Mouse (Mus musculus) spleen, adult 2 months (tissue): ENCODE results near the gene Cabcoco1. TPM values are rescaled to one million over a fixed set of nuclear protein-coding genes. Genes with fewer than 3 reads are reported as not detected.

ENCODE experiments used
- DNase-seq, 2 experiments: peaks; one replicate each; pipeline versions ENCODE4 v3.0.0 to v3.0.0-alpha.2; 2012 to 2021; ENCODE audit warnings: low spot score in 2 of 2, low read depth in 1 of 2
- H3K27ac ChIP-seq: fragments of 200-500 bp; 2 replicates; pipeline ENCODE4 v1.5.1; 2012; ENCODE audit warnings: low read length, inconsistent platforms; ENCODE audit not compliant: insufficient read depth
- H3K27me3 ChIP-seq: fragments of 200-500 bp; 2 replicates; pipeline ENCODE4 v1.6.1; 2012; ENCODE audit warnings: mild to moderate bottlenecking, moderate library complexity, low read length, inconsistent platforms; ENCODE audit not compliant: control insufficient read depth, insufficient read depth
- H3K36me3 ChIP-seq: fragments of 200-500 bp; 2 replicates; pipeline ENCODE4 v1.6.1; 2012; ENCODE audit warnings: mild to moderate bottlenecking, low read length, inconsistent platforms; ENCODE audit not compliant: control insufficient read depth, insufficient read depth
- H3K4me1 ChIP-seq: fragments of 200-500 bp; 2 replicates; pipeline ENCODE4 v1.6.1; 2011; ENCODE audit warnings: inconsistent platforms; ENCODE audit not compliant: control insufficient read depth, insufficient read depth, insufficient read length
- H3K4me3 ChIP-seq: fragments of 200-500 bp; 2 replicates; pipeline ENCODE4 v1.5.1; 2011; ENCODE audit warnings: mild to moderate bottlenecking, inconsistent platforms; ENCODE audit not compliant: insufficient read depth, insufficient read length; ENCODE audit errors: extremely low read depth
- CTCF ChIP-seq: fragments of 200-500 bp; IDR thresholded peaks from 2 replicates; pipeline ENCODE4 v1.5.1; 2011; ENCODE audit warnings: mild to moderate bottlenecking, inconsistent platforms; ENCODE audit not compliant: insufficient read depth, insufficient read length, insufficient replicate concordance; ENCODE audit errors: extremely low read depth
- POLR2A ChIP-seq: fragments of 200-500 bp; IDR thresholded peaks from 2 replicates; pipeline ENCODE4 v1.6.1; 2011; ENCODE audit warnings: low read depth, low read length, inconsistent platforms
- WGBS: fragments of 180-500 bp; shearing (Covaris S2); methylation state at CpG from one replicate; pipeline ENCODE4 v1.1.7; 2018; 5-methylcytosine and 5-hydroxymethylcytosine counted together
- polyA plus RNA-seq: library from polyadenylated mRNA; depleted of rRNA; stranded (reverse); fragments of >200 nt; gene quantifications from 2 replicates; pipeline ENCODE4 v1.2.3, GENCODE M21; 2012

The Cabcoco1 gene
- polyA plus RNA-seq, 1 experiment = 0.20 TPM

DNA sequence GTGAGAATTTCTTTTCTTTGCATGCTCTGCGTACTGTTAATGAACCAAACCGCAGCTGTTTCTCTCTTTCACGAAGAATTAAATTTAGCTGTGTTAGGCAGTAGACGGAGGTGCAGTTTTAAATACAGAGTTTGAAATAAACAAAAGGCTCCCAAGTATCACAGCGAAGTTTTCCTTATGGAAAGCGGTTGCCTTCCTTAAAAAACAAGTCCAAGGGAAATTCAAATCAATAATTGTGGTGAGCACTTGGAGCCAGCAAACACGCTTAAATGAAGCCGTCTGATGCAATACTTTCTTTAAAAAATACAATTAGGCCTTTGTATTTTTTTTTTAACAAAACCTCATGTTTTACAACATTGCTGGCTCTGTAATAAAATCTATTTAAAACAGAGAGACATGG is 101.2 kb downstream of the Cabcoco1 start:
- no peak overlapping the region for H3K27ac ChIP-seq
- peaks cover 10% of the 10 kb centered on the region; the same call in 1 of the 2 replicates for H3K4me1 ChIP-seq
- no peaks in the 10 kb centered on the region for H3K36me3 ChIP-seq
- DNase-seq = no peak
- no peak overlapping the region for H3K4me3 ChIP-seq
- H3K27me3 ChIP-seq = no peaks in the 10 kb centered on the region
- WGBS = 64% methylated on average over 8 of the region's 8 CpGs
- no peak for TF ChIP-seq CTCF

DNA sequence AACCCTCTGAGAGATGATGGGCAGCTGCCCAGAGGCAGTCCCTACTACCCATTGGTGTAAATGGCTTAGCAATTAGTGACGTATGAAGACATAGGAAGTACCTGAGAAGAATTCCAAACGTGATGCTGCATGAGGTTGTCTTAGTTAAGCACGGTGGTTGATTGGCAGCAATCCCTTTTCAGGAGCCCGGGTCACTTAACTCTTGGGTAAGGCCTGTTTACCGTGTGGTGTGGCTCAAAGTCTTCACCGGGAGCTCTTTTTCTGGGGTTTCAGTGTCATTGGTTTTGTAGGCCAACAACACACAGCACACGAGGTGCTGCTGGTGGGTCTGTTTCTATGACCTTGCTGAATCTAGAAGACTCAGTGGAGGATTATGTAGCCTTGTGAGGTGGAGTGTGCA is 105.9 kb downstream of the Cabcoco1 start:
- DNase-seq = no peak
- Histone ChIP-seq H3K4me1 (peaks cover 4% of the 10 kb centered on the region; the same call in 1 of the 2 replicates), H3K36me3 (no peaks in the 10 kb centered on the region), H3K27me3 (no peaks in the 10 kb centered on the region), H3K27ac (no peak overlapping the region), H3K4me3 (no peak overlapping the region)
- TF ChIP-seq POLR2A = no peak
- no peak for TF ChIP-seq CTCF
- 89% methylated on average over 7 of the region's 7 CpGs for WGBS

DNA sequence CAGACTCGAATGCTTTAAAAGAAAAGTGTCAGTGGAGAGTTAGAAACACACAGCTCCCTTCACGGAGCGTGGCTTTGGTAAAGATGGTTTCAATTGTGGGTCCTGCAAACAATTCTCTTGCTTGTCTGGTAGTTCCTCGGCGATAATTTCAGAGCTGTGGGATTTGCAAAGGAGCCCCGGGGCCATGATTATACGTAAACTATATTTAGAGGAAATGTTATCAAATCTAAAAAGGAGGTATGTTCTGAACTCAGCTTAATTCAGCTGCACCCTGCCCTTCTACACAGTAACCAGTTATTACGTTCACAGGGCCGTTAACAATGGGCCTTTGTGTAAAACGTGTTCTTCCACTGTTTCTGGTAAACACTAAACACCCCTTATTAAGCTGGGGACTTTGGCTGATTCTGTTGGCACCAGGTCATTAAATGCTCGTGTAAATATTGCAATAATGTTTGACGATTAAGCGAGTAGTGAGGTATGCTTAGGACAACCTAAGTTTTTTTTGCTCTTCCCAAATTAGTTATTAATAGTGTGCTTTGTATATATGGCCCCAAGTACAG is 106.6 kb downstream of the Cabcoco1 start:
- H3K36me3 ChIP-seq = no peaks in the 10 kb centered on the region
- no peak overlapping the region for H3K4me3 ChIP-seq
- no peak for DNase-seq
- WGBS = 89% methylated on average over 13 of the region's 13 CpGs
- H3K4me1 ChIP-seq = peaks cover 4% of the 10 kb centered on the region; the same call in 1 of the 2 replicates
- no peak for TF ChIP-seq CTCF
- TF ChIP-seq POLR2A = no peak
- no peaks in the 10 kb centered on the region for H3K27me3 ChIP-seq
- H3K27ac ChIP-seq = no peak overlapping the region

GRCm38 (mm10) chr10:68434045-68434639 is 107.6 kb downstream of the Cabcoco1 start:
- Histone ChIP-seq H3K27me3 (no peaks in the 10 kb centered on the region), H3K27ac (no peak overlapping the region), H3K36me3 (no peaks in the 10 kb centered on the region), H3K4me1 (peaks cover 4% of the 10 kb centered on the region; the same call in 1 of the 2 replicates), H3K4me3 (no peak overlapping the region)
- 43% methylated on average over 9 of the region's 9 CpGs for WGBS
- no peak for TF ChIP-seq POLR2A
- no peak for TF ChIP-seq CTCF
- no peak for DNase-seq

DNA sequence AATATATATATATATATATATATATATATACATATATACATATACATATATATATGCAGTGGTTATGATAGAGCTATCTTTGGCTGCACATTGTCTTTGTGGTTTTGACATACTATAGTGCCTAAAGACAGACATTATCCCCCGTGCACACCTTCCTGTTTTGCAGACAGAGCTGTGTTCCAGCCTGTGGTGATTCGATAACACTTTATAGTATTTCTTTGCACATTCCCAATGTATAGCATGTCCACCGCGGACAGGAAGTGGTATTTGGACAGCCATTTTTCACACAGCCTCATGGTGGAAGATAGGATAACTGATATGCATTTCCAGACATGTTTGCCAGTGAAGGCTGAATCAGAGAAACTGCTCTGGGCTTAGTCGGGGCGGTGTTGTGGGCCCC is 110.3 kb downstream of the Cabcoco1 start:
- H3K36me3 ChIP-seq = no peaks in the 10 kb centered on the region
- no peak overlapping the region for H3K27ac ChIP-seq
- no peak for DNase-seq
- TF ChIP-seq POLR2A (no peak), CTCF (no peak)
- 28% methylated on average over 6 of the region's 6 CpGs for WGBS
- H3K4me3 ChIP-seq = no peak overlapping the region
- H3K4me1 ChIP-seq = peaks cover 4% of the 10 kb centered on the region; the same call in 1 of the 2 replicates
- H3K27me3 ChIP-seq = no peaks in the 10 kb centered on the region

DNA sequence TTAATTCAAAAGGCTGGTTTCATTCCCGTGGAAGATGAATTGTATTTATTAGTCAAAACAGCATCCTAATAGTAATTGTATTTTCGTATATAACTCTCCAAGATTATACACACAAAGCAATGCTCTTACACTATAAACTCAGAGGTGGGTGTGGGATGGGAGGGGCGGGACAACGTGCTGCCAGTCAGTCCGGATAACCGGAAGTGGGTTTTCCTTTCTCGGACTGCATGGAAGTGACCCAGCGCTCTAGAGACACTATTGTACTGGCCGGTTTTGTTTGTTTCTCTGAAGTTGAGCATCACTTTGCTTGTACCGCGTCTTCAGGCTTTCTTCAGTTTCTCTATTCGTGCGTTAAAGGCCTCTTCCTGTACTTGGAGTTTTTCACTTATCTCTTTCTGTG is 110.8 kb downstream of the Cabcoco1 start:
- WGBS = 43% methylated on average over 13 of the region's 13 CpGs
- DNase-seq = no peak

DNA sequence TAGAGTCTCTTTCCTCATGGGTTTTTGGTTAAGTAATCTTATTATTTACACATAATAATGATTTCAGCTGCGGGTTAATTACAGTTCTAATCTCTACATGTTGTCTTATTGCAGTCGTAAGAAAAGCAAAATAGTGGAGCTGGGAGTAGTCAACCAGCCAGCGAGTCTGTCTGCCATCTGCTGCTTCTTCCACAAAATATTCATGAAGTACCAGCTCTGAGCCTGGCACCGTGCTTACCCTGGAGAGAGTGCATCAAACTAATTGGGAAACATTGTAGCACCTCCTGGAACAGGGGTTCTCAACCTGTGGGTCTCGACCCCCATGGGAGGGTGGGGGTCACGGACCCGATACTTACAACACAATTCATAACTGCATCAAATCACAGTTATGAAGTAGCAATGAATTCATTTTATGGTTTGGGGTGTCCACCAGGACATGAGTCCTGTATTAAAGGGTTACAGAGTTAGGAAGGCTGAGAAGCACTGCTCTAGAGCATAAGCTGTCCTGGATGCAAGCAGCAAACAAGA is 121.2 kb downstream of the Cabcoco1 start:
- H3K27ac ChIP-seq = no peak overlapping the region
- H3K4me1 ChIP-seq = no peaks in the 10 kb centered on the region
- no peaks in the 10 kb centered on the region for H3K36me3 ChIP-seq
- 87% methylated on average over 7 of the region's 7 CpGs for WGBS
- TF ChIP-seq CTCF (no peak), POLR2A (no peak)
- no peak overlapping the region for H3K4me3 ChIP-seq
- H3K27me3 ChIP-seq = no peaks in the 10 kb centered on the region
- DNase-seq = no peak

More for the DNA sequence above, 110.8 kb downstream of the Cabcoco1 start:
- no peaks in the 10 kb centered on the region for H3K36me3 ChIP-seq
- no peak for TF ChIP-seq POLR2A
- no peak for TF ChIP-seq CTCF
- no peak overlapping the region for H3K4me3 ChIP-seq
- H3K27me3 ChIP-seq = no peaks in the 10 kb centered on the region
- H3K27ac ChIP-seq = no peak overlapping the region
- H3K4me1 ChIP-seq = peaks cover 4% of the 10 kb centered on the region; the same call in 1 of the 2 replicates
